Mouse (Mus musculus): Measurements from ENCODE around the gene Zfp667.

The Zfp667 gene

GRCm38 (mm10) chr7:6330458-6331232, 44.3 kb downstream of the Zfp667 start:
- no peak for DNase-seq (ENCODE audit: low read depth)

DNA sequence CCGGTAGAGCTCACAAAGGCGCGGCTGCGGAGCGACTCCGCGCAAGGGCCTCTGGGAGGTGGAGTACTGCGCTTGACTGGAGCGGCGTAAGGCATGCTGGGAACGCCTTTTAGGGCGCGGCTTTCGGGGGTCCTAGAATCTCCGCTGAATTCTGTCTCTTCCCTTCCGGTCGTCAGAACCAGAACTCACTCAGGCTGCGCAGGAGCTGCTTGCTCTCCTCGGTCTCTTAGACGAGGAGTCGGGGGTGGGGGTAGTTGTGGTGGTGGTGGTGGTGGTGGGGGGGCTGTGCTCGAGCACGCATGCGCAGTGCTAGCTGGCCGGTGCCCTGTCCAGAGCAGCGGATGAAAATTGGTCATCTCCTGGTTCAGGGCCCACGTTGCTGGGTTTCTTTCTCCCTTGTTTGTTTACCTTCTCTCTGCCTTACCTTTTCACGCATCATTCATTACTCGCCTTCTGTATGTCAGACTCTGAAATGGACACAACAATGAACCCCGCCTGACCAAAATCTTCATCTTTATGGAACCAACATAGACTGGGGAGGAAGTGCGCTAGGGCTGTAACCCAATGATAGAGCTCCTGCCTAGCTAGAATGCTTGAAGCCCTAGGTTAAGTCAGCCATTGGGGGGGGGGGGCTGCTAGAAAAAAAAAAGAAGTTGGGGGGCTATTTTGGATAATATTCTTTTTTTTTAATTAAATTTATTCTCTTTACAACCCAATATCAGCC, 45.0 kb downstream of the Zfp667 start, which contains the start of gene Zfp583:
Gene Zfp583, minus strand, starts transcription at position 53 of the 724 bp plus-strand sequence.
- DNase-seq (ENCODE audit: low read depth) = peak; percentile 64

DNA sequence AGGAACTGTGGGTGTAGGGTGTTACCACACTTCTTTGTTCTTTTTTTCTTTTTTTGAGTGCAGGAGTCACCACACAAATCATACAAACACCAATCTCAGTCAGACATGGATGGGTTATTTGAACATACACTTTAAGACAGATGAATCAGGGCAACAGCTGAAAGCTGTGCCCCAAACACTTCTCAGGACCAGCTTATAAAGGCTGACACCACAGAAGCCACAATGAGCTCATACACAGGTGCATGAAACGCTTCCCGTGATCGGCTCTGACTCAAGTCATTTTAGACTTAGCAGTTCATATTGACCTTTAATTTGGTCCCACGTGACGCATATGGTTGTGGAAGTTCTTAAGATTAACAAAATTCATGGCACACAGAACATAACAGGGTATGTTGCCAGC, 53.5 kb downstream of the Zfp667 start:
- no peak for DNase-seq (ENCODE audit: low read depth)

DNA sequence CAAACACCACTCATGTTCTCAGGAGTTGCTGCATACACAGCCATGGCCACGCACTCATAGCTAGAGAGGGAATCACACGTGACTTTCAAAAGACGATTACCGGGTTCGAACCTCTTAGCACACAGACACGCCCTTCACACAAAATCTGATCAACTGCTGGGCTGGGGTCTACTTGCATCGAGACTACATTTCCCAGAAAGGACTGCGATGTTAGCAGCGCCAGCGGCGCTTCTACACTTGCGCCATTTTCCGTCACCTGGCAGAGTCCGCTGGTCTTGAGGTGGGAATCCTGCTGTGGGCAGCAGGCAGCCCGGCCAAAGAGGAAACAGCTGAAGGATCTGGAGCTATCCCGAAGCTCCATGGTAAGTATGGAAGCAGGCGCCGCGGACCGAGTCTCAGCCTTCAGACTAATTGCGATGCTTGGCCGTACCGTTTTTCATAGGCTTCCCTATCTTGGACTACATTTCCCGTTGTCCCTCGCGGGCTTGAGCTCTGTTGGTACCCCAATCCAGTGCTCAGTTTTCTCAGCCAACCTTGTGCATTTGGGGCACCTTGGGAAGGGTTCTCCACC, 57.2 kb downstream of the Zfp667 start, which contains the start of gene Gm3854:
Gene Gm3854, plus strand, starts transcription at position 259 of the 571 bp plus-strand sequence.
- DNase-seq (ENCODE audit: low read depth) = no peak

- DNase-seq (ENCODE audit: low read depth) = no peak
Measured at GRCm38 (mm10) chr7:6344124-6344523, 57.7 kb downstream of the Zfp667 start.

Measured in NIH3T3 (cell line).